Mouse (Mus musculus) layer of hippocampus, postnatal 25 days (tissue): Measurements from ENCODE around the gene Isca2. TPM values are rescaled to one million over a fixed set of nuclear protein-coding genes. Genes with fewer than 3 reads are reported as not detected.

Experiments used
- DNase-seq, 2 experiments: peaks; one replicate each; pipeline ENCODE4 v3.0.0; 2022; ENCODE audit warnings: mixed read lengths in 2 of 2, low spot score in 1 of 2; ENCODE audit errors: extremely low spot score in 1 of 2
- total RNA-seq, 2 experiments: library from RNA; stranded (reverse); gene quantifications; 2 replicates each; pipeline ENCODE4 v1.2.3; 2021

Isca2 gene
- total RNA-seq, 2 experiments from 2014 or later, result 61.2 to 61.6 TPM

GRCm38 (mm10) chr12:84813773-84814172 lies 40.7 kb downstream of the Isca2 start:
- no peak for DNase-seq

- no peak for DNase-seq
Measured at GRCm38 (mm10) chr12:84814663-84815325, 41.7 kb downstream of the Isca2 start.

- DNase-seq, result no peak
Measured at GRCm38 (mm10) chr12:84818496-84818895, 45.4 kb downstream of the Isca2 start.

- peak in 1 of 2 experiments; percentile 17 for DNase-seq
Measured at GRCm38 (mm10) chr12:84819236-84820168, 46.5 kb downstream of the Isca2 start.

GRCm38 (mm10) chr12:84823601-84824000 lies 50.5 kb downstream of the Isca2 start:
- no peak for DNase-seq

- no peak for DNase-seq
Measured at GRCm38 (mm10) chr12:84824203-84824602, 51.2 kb downstream of the Isca2 start.

Other genes starting within 250 kb of the Isca2 start
- under 1 TPM; 0.12 to 0.22 TPM for gene Vsx2, start 203.5 kb upstream of the Isca2 start, total RNA-seq
- gene Abcd4, start 155.8 kb upstream of the Isca2 start, total RNA-seq, result 10 to 100 TPM; 14.1 to 15.5 TPM
- not detected for gene Vrtn, start 132.2 kb upstream of the Isca2 start, total RNA-seq
- 1 to 10 TPM; 7.3 to 7.5 TPM for gene Syndig1l, start 74.4 kb upstream of the Isca2 start, total RNA-seq
- gene Npc2, start 99 bp upstream of the Isca2 start, total RNA-seq, result 10 to 100 TPM; 34.6 to 34.7 TPM
- under 1 TPM; 0.20 to 0.45 TPM for gene Ltbp2, start 103.3 kb downstream of the Isca2 start, total RNA-seq
- 10 to 100 TPM; 35.0 to 36.0 TPM for gene Fcf1, start 197.6 kb downstream of the Isca2 start, total RNA-seq
- 100 to 1,000 TPM; 115 to 117 TPM for gene Arel1, start 197.6 kb downstream of the Isca2 start, total RNA-seq
- gene Ylpm1, start 223.1 kb downstream of the Isca2 start, total RNA-seq, result 100 to 1,000 TPM in 1 of 2 experiments, 10 to 100 TPM in 1; 98.2 to 136 TPM